Mouse (Mus musculus) gonadal fat pad, adult 2 months (tissue): ENCODE results near the gene Hspb11. TPM values are rescaled to one million over a fixed set of nuclear protein-coding genes. Genes with fewer than 3 reads are reported as not detected.

Experiments used
- DNase-seq: peaks from one replicate; pipeline ENCODE4 v3.0.0-alpha.2; 2012; ENCODE audit warnings: low read depth
- polyA plus RNA-seq: library from polyadenylated mRNA; depleted of rRNA; stranded (reverse); fragments of >200 nt; gene quantifications from 2 replicates; pipeline ENCODE4 v1.2.3, GENCODE M21; 2012; rRNA removed

Gene Hspb11
- polyA plus RNA-seq, result 4.0 and 5.1 TPM in 2 replicates

- peak; percentile 59 for DNase-seq
Observed at GRCm38 (mm10) chr4:107253125-107254091, at the start of gene Hspb11, which contains the start of gene Lrrc42. Gene Hspb11, plus strand, starts transcription at chr4:107253593. Gene Lrrc42, minus strand, starts transcription at chr4:107253532.

- no peak for DNase-seq
Observed at GRCm38 (mm10) chr4:107207016-107207415, 46.4 kb upstream of the Hspb11 start.

GRCm38 (mm10) chr4:107208880-107209279, 44.5 kb upstream of the Hspb11 start, which contains the start of gene Ldlrad1:
Gene Ldlrad1, plus strand, starts transcription at chr4:107209180.
- no peak for DNase-seq

- no peak for DNase-seq
Observed at GRCm38 (mm10) chr4:107210483-107211097, 42.8 kb upstream of the Hspb11 start.

- DNase-seq, result no peak
Observed at GRCm38 (mm10) chr4:107211465-107211864, 41.9 kb upstream of the Hspb11 start.

- no peak for DNase-seq
Observed at GRCm38 (mm10) chr4:107211936-107212335, 41.5 kb upstream of the Hspb11 start.

- DNase-seq, result no peak
Observed at GRCm38 (mm10) chr4:107213279-107214011, 39.9 kb upstream of the Hspb11 start.

- DNase-seq, result no peak
Observed at GRCm38 (mm10) chr4:107217574-107217973, 35.8 kb upstream of the Hspb11 start.

GRCm38 (mm10) chr4:107221524-107221923, 31.9 kb upstream of the Hspb11 start:
- no peak for DNase-seq

GRCm38 (mm10) chr4:107223225-107224204, 29.9 kb upstream of the Hspb11 start:
- DNase-seq, result peak; percentile 27

GRCm38 (mm10) chr4:107226313-107226712, 27.1 kb upstream of the Hspb11 start:
- DNase-seq, result no peak

GRCm38 (mm10) chr4:107232219-107232618, 21.2 kb upstream of the Hspb11 start:
- DNase-seq, result no peak

- no peak for DNase-seq
Observed at GRCm38 (mm10) chr4:107238253-107238652, 15.1 kb upstream of the Hspb11 start.

- DNase-seq, result peak; percentile 75
Observed at GRCm38 (mm10) chr4:107240196-107240595, 13.2 kb upstream of the Hspb11 start.

- DNase-seq, result no peak
Observed at GRCm38 (mm10) chr4:107243365-107244333, 9.7 kb upstream of the Hspb11 start.

- DNase-seq, result no peak
Observed at GRCm38 (mm10) chr4:107245368-107245767, 8.0 kb upstream of the Hspb11 start.

GRCm38 (mm10) chr4:107246040-107246439, 7.4 kb upstream of the Hspb11 start:
- no peak for DNase-seq

- no peak for DNase-seq
Observed at GRCm38 (mm10) chr4:107247110-107247509, 6.3 kb upstream of the Hspb11 start.

- DNase-seq, result no peak
Observed at GRCm38 (mm10) chr4:107248061-107248460, 5.3 kb upstream of the Hspb11 start.

GRCm38 (mm10) chr4:107249471-107249870, 3.9 kb upstream of the Hspb11 start:
- DNase-seq, result no peak
